Mouse (Mus musculus) embryonic facial prominence, embryonic 15.5 days (tissue): Measurements from ENCODE around the gene Nt5dc3. TPM values are rescaled to one million over a fixed set of nuclear protein-coding genes. Genes with fewer than 3 reads are reported as not detected.

Experiments
- ATAC-seq: fragments of 200-750 bp; cut with Nextera tagmentation; 2 replicates; pipeline ENCODE4 v1.8.0; 2017; ENCODE audit warnings: low read depth, moderate TSS enrichment; ENCODE audit not compliant: insufficient number of reproducible peaks, low FRiP score, low TSS enrichment
- H3K27ac ChIP-seq: fragments of 300-500 bp; sonication (generic); replicated peaks from 2 replicates; pipeline ENCODE4 v1.5.1; 2015; ENCODE audit warnings: mild to moderate bottlenecking, inconsistent platforms
- H3K27me3 ChIP-seq: fragments of 300-500 bp; sonication (generic); 2 replicates; pipeline ENCODE4 v1.6.1; 2015; ENCODE audit warnings: inconsistent platforms
- H3K36me3 ChIP-seq: fragments of 300-500 bp; sonication (generic); 2 replicates; pipeline ENCODE4 v1.6.1; 2015; ENCODE audit warnings: mild to moderate bottlenecking, inconsistent platforms
- H3K4me1 ChIP-seq: fragments of 300-500 bp; sonication (generic); 2 replicates; pipeline ENCODE4 v1.6.1; 2015; ENCODE audit warnings: inconsistent platforms
- H3K4me2 ChIP-seq: fragments of 300-500 bp; sonication (generic); replicated peaks from 2 replicates; pipeline ENCODE4 v1.6.1; 2015; ENCODE audit warnings: mild to moderate bottlenecking, inconsistent platforms
- H3K4me3 ChIP-seq: fragments of 300-500 bp; sonication (generic); replicated peaks from 2 replicates; pipeline ENCODE4 v1.5.1; 2015; ENCODE audit warnings: mild to moderate bottlenecking, inconsistent platforms
- H3K9ac ChIP-seq: fragments of 300-500 bp; sonication (generic); 2 replicates; pipeline ENCODE4 v1.6.1; 2015; ENCODE audit warnings: inconsistent platforms
- H3K9me3 ChIP-seq: fragments of 300-500 bp; sonication (generic); replicated peaks from 2 replicates; pipeline ENCODE4 v1.6.1; 2016; ENCODE audit warnings: inconsistent platforms
- WGBS: fragments of 180-500 bp; shearing (Covaris S2); methylation state at CpG from one replicate; pipeline ENCODE4 v1.1.7; 2015; 5-methylcytosine and 5-hydroxymethylcytosine counted together
- polyA plus RNA-seq: library from polyadenylated mRNA; unstranded; fragments of >200 nt; fragmentation: Nextera tagmentation; extraction: Ambion mirVana; gene quantifications from 2 replicates; pipeline ENCODE4 v1.2.1, GENCODE M21; 2015

Nt5dc3 gene
- polyA plus RNA-seq, 1 experiment from 2014 or later, result 1.5 TPM

DNA sequence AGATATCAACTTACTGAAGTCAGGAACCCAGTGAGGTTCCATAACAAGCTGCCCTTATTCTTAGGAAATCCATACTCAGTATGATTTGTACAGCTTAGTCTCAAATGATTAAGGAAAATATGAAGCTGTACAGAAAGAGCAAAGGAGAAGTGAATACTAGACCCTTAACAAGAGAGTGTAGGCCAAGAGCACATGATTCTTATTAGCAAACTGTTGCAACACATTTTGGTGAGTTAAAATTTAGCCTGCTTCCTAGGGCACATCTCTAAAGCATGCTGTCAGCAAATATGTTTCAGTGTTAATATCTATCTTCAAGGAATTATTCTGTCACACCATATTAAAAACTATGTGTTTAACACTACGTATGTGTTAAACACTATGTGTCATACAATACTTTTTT lies 107.6 kb downstream of the Nt5dc3 start:
- H3K36me3 ChIP-seq, result no peaks in the 10 kb centered on the region
- no peaks in the 10 kb centered on the region for H3K9me3 ChIP-seq
- no peaks in the 10 kb centered on the region for H3K4me1 ChIP-seq
- no peaks in the 10 kb centered on the region for H3K27me3 ChIP-seq
- H3K9ac ChIP-seq, result no peak overlapping the region
- H3K4me2 ChIP-seq, result no peak overlapping the region
- ATAC-seq, result no peak
- H3K4me3 ChIP-seq, result no peak overlapping the region
- WGBS, result 79% methylated on average over 1 of the region's 1 CpGs
- H3K27ac ChIP-seq, result no peak overlapping the region

Other genes with a start within 250 kb of the Nt5dc3 start
- gene Hsp90b1, start 73.5 kb upstream of the Nt5dc3 start, polyA plus RNA-seq, result 609 and 610 TPM in 2 replicates
- 1.00 and 1.3 TPM in 2 replicates for gene Ttc41, start 73.2 kb upstream of the Nt5dc3 start, polyA plus RNA-seq
- gene Gm49358, start 15.0 kb upstream of the Nt5dc3 start, polyA plus RNA-seq, result not detected in 2 replicates
- 0.20 and 0.23 TPM in 2 replicates for gene Stab2, start 229.0 kb downstream of the Nt5dc3 start, polyA plus RNA-seq